Mouse (Mus musculus): ENCODE results near the gene Phldb1. TPM values are rescaled to one million over a fixed set of nuclear protein-coding genes. Genes with fewer than 3 reads are reported as not detected.

Gene Phldb1
- polyA plus RNA-seq, 1 experiment = 3.8 TPM

DNA sequence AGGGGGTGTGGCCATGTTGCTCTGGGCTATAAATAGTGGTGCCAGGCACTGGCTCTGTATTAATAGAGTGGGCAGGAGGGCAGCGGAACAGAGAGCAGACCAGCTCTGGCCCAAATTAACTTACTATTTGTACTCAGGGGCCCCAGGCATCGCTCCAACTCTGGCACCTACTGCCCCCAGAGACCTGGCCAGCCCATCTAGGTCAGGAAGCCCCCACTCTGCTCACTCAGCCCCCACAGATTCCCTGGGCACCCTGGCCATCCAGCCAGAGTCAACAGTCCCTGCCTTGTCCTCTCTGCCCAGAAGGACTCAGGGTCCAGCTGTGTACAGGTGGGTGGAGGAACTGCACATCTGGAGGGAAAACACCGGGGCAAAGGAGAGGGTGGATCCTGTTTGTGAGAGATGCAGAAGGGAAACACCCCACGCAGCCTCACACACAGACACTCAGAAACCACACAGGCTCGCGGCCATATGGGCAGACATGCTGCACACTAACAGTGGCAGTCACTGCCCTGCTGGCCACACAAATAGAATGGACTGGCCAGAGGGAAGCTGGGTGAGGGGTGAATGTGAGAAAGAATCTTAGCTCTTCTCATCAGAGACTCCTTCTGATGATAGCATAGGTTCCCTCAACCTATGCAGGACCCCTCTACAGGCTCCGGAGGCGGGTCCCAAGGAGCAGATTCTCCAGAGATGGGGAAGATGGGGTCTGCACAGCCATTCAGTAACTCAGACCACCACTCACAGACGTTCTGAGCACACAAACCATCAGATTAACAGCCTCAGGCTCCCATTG is 14.4 kb downstream of the Phldb1 start:
- Histone ChIP-seq H3K27me3 (ENCODE audit: control insufficient read depth, insufficient read depth, low read length) (no peaks in the 10 kb centered on the region), H3K4me1 (ENCODE audit: control insufficient read depth, insufficient read depth, low read length) (peaks cover 9% of the 10 kb centered on the region), H3K27ac (ENCODE audit: control insufficient read depth, insufficient read depth, low read depth, low read length) (no peak overlapping the region), H3K36me3 (ENCODE audit: control insufficient read depth, insufficient read depth, low read length) (no peaks in the 10 kb centered on the region), H3K4me3 (ENCODE audit: control insufficient read depth, low read depth, low read length) (peak overlapping the region; percentile 66)
- no peak for TF ChIP-seq POLR2A (IDR thresholded peaks at IDR 0.05; ENCODE audit: control insufficient read depth, low read depth, low read length)
- no peak for TF ChIP-seq CTCF (IDR thresholded peaks at IDR 0.05; ENCODE audit: control insufficient read depth, insufficient read depth, insufficient replicate concordance, low read depth, low read length)

DNA sequence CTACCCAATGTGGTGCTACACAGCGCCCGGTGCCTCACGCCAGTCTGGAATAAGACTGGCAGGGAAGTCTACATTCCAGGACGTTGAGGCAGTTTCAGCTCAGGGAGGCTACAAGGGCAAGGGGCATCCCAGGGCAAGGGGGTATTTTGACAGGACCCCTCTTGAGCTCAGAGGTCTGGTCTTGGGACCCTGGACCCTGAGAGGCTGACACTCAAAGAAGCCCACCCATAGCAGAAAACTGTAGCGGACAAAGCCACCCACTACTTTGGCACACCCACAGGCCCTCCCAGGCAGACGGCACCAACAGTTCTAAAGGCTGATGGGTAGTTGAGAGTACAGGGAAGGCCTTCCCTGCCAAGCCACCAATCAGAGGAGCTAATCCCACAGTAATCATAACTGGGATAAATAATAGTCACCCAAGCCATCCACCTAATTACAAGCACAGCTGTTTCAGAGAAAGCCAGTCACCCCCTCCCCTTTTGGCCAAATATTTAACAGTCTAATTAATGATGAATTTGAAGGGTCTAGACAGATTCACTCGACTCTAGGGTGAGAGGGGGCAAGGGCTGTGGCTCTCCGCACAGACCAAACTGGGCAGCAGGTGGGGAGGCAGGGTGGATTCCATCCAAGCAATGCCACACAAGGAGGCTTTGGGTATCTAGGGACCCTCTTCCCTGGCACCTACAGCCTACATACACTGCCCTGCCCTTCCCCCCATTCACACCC is 15.2 kb downstream of the Phldb1 start:
- TF ChIP-seq CTCF (IDR thresholded peaks at IDR 0.05; ENCODE audit: control insufficient read depth, insufficient read depth, insufficient replicate concordance, low read depth, low read length) (no peak), POLR2A (IDR thresholded peaks at IDR 0.05; ENCODE audit: control insufficient read depth, low read depth, low read length) (no peak)
- H3K4me1 ChIP-seq (ENCODE audit: control insufficient read depth, insufficient read depth, low read length) = peaks cover 12% of the 10 kb centered on the region
- no peaks in the 10 kb centered on the region for H3K27me3 ChIP-seq (ENCODE audit: control insufficient read depth, insufficient read depth, low read length)
- H3K4me3 ChIP-seq (ENCODE audit: control insufficient read depth, low read depth, low read length) = no peak overlapping the region
- no peaks in the 10 kb centered on the region for H3K36me3 ChIP-seq (ENCODE audit: control insufficient read depth, insufficient read depth, low read length)
- no peak overlapping the region for H3K27ac ChIP-seq (ENCODE audit: control insufficient read depth, insufficient read depth, low read depth, low read length)

DNA sequence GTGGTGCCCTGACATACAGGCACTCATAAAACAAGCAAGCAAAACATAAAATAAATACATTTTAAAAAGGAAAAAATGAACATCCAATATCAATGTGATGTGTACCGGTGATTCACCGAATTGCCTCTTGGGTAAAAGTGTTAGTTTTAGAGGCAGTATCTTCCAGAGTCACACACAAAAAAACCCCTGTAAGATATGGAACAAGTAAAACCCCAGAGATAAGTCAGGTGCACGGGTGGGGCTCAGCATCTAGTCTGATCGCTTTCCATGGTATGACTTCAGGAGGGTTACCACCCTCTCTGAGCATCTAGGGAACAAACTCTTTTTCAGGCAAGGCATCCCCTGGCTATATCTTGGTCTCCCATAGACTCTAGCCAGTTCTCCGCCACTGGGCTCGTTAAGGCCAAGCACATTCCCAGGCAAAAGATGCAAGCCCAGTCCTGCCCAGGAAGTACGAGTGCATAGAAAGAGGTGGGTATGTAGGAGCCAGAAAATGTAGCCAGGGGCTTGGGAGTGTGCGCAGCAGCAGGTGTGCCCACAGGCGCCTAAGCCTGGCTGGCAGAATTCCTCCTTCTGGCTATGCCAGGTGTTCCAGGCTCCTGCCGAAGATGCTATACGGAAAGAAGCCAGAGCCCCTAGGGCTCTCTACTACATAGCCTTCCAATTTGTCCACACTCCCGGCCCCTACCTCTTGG is 15.9 kb downstream of the Phldb1 start:
- no peaks in the 10 kb centered on the region for H3K36me3 ChIP-seq (ENCODE audit: control insufficient read depth, insufficient read depth, low read length)
- H3K4me3 ChIP-seq (ENCODE audit: control insufficient read depth, low read depth, low read length) = no peak overlapping the region
- no peak overlapping the region for H3K27ac ChIP-seq (ENCODE audit: control insufficient read depth, insufficient read depth, low read depth, low read length)
- peaks cover 12% of the 10 kb centered on the region for H3K4me1 ChIP-seq (ENCODE audit: control insufficient read depth, insufficient read depth, low read length)
- TF ChIP-seq CTCF (IDR thresholded peaks at IDR 0.05; ENCODE audit: control insufficient read depth, insufficient read depth, insufficient replicate concordance, low read depth, low read length) (no peak), POLR2A (IDR thresholded peaks at IDR 0.05; ENCODE audit: control insufficient read depth, low read depth, low read length) (no peak)
- no peaks in the 10 kb centered on the region for H3K27me3 ChIP-seq (ENCODE audit: control insufficient read depth, insufficient read depth, low read length)

DNA sequence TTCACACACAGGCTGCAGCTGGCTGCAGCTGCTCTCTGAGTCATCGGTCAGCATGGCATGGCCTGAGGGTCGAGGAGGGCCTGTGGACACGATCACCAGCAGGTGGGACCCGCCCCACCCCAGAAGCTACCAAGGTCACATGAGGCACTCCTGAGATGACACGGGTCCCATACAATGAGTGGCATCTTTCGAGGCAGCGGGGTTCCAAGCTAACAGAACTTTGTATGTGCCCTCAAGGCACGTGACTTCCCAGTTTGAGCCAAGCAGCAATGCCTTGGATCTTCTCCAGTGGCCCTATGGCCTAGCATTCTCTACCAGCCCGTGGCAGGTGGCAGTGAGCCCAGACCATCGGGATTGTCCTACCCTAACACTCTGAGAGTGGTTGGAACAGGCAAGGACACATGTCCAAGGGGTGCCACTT is 17.2 kb downstream of the Phldb1 start:
- Histone ChIP-seq H3K27ac (ENCODE audit: control insufficient read depth, insufficient read depth, low read depth, low read length) (no peak overlapping the region), H3K4me3 (ENCODE audit: control insufficient read depth, low read depth, low read length) (no peak overlapping the region), H3K4me1 (ENCODE audit: control insufficient read depth, insufficient read depth, low read length) (peaks cover 12% of the 10 kb centered on the region), H3K36me3 (ENCODE audit: control insufficient read depth, insufficient read depth, low read length) (no peaks in the 10 kb centered on the region), H3K27me3 (ENCODE audit: control insufficient read depth, insufficient read depth, low read length) (no peaks in the 10 kb centered on the region)
- TF ChIP-seq CTCF (IDR thresholded peaks at IDR 0.05; ENCODE audit: control insufficient read depth, insufficient read depth, insufficient replicate concordance, low read depth, low read length) (no peak), POLR2A (IDR thresholded peaks at IDR 0.05; ENCODE audit: control insufficient read depth, low read depth, low read length) (no peak)

DNA sequence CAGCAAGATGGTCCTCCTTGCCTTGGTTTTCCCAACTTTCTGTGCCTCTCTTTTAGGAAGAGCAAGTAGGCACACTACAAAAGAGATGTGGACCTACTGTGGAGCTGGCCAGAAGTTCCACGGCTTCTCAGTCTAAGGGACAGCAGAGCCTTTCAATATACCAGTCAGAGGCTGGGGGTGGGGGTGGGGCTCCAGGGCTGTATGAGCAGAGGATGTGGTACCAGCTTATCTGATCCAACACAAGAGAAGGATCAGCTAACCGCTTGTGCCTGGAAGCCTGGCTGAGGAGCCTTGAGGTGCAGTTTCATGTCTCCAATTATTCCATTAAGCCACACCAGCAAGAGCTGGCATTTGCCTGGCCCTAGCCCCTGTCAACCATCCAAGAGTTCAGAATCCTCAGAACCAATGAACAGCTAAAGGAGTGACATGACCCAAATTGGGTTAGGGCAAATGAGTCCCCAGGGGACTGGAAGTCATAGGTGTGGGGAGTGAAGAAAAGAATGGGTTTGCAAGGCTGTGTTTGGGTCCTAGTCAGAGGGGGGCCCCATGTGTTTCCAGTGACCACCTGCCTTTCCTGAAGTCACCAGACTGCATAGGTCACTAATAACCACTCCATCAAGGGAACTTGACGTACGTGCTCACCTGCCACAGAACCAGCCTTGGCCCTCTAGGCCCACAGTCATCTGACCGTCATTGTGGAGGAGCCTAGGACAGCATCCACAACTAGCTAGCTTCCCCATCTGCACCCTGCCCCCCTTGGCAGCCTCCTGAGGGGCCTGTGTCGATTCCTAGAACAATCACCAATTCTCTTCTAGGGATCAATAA is 17.8 kb downstream of the Phldb1 start:
- no peak overlapping the region for H3K27ac ChIP-seq (ENCODE audit: control insufficient read depth, insufficient read depth, low read depth, low read length)
- H3K36me3 ChIP-seq (ENCODE audit: control insufficient read depth, insufficient read depth, low read length) = no peaks in the 10 kb centered on the region
- no peaks in the 10 kb centered on the region for H3K27me3 ChIP-seq (ENCODE audit: control insufficient read depth, insufficient read depth, low read length)
- TF ChIP-seq CTCF (IDR thresholded peaks at IDR 0.05; ENCODE audit: control insufficient read depth, insufficient read depth, insufficient replicate concordance, low read depth, low read length) (no peak), POLR2A (IDR thresholded peaks at IDR 0.05; ENCODE audit: control insufficient read depth, low read depth, low read length) (no peak)
- H3K4me3 ChIP-seq (ENCODE audit: control insufficient read depth, low read depth, low read length) = no peak overlapping the region
- peaks cover 12% of the 10 kb centered on the region for H3K4me1 ChIP-seq (ENCODE audit: control insufficient read depth, insufficient read depth, low read length)

DNA sequence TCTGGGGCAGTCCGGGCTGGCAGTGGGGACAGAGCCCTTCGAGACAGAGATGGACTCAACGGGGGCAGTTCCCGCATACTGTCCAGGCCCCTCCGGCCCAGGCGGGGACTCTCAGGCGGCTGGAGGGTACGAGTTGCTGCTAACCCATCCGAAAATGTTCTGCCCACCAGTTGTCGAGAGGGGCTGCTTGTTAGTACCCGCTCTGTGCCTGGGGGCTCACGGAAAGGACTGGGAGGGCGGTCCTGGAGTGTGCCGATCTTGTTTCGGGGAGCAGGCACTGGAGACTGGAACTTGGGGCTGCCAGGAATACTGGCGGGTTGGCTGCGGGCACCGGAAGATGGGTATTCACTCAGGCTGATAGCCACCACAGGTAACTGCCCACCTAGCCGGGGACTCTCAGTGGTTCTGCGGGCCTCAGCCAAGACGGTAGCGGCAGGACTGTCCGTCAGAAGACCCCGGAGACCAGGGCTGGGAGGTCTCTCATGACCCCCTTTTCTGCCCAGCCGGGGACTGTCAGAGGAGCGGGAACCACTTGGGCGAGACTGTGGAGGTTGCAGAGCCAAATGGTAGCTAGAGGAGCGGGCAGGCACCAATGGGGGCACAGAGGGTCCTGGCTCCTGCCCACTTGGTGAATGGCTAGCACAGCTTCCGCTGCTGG is 19.2 kb downstream of the Phldb1 start:
- H3K27ac ChIP-seq (ENCODE audit: control insufficient read depth, insufficient read depth, low read depth, low read length) = no peak overlapping the region
- no peak overlapping the region for H3K4me3 ChIP-seq (ENCODE audit: control insufficient read depth, low read depth, low read length)
- peaks cover 6% of the 10 kb centered on the region for H3K4me1 ChIP-seq (ENCODE audit: control insufficient read depth, insufficient read depth, low read length)
- no peaks in the 10 kb centered on the region for H3K27me3 ChIP-seq (ENCODE audit: control insufficient read depth, insufficient read depth, low read length)
- no peaks in the 10 kb centered on the region for H3K36me3 ChIP-seq (ENCODE audit: control insufficient read depth, insufficient read depth, low read length)
- TF ChIP-seq CTCF (IDR thresholded peaks at IDR 0.05; ENCODE audit: control insufficient read depth, insufficient read depth, insufficient replicate concordance, low read depth, low read length) = no peak
- TF ChIP-seq POLR2A (IDR thresholded peaks at IDR 0.05; ENCODE audit: control insufficient read depth, low read depth, low read length) = no peak

Measured in testis, adult 2 months (tissue).